ENCODE assay signal across 31 mouse cellular contexts in the genomic region with DNA sequence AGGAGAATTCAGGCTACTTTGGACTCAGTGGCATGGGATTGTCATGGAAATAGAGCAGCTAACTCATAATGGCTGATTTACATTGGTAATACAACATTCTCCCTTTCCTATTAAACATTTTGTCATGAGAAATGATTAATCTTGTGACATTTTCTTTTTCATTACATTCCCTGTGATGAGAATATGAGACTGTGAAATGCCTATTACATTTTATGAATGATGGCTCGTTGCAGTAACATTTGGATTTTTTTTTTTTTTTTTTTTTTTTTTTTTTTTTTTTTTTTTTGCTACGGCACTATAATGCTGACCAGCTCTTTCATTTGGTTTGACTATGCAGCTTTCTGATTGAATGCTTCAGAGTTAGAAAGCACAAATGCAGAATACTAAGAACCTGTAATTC.
"Had no signal": no experiment of that assay in that cellular context is flagged by ENCODE, and none has a peak within 500 bp of the region (broad histone marks: within the 10 kb centered on the region; RNA-seq: fewer than 3 reads in every experiment).

No protein-coding gene starts in this region.

- H3K4me1 ChIP-seq: limb, embryonic 10.5 days; limb, embryonic 12.5 days; limb, embryonic 13.5 days; limb, embryonic 15.5 days; liver, embryonic 12.5 days; liver, embryonic 13.5 days; liver, embryonic 15.5 days; lung, embryonic 15.5 days; megakaryocyte, embryonic 14.5 days; midbrain, embryonic 10.5 days; midbrain, embryonic 12.5 days; midbrain, embryonic 13.5 days; midbrain, embryonic 15.5 days; neural tube, embryonic 12.5 days had no signal

- H3K27me3 ChIP-seq: limb, embryonic 12.5 days; limb, embryonic 13.5 days; limb, embryonic 15.5 days; liver, embryonic 12.5 days; liver, embryonic 13.5 days; liver, embryonic 15.5 days; lung, embryonic 15.5 days; megakaryocyte, embryonic 14.5 days; midbrain, embryonic 12.5 days; midbrain, embryonic 13.5 days; midbrain, embryonic 15.5 days; neural tube, embryonic 12.5 days had no signal

- H3K9ac ChIP-seq: limb, embryonic 12.5 days; limb, embryonic 13.5 days; limb, embryonic 15.5 days; liver, embryonic 12.5 days; liver, embryonic 13.5 days; liver, embryonic 14.5 days; liver, embryonic 15.5 days; liver, postnatal 0 days; lung, embryonic 14.5 days; lung, embryonic 15.5 days; midbrain, embryonic 12.5 days; midbrain, embryonic 13.5 days; midbrain, embryonic 15.5 days; neural tube, embryonic 12.5 days had no signal

- H3K9me3 ChIP-seq: limb, embryonic 10.5 days; limb, embryonic 12.5 days; limb, embryonic 13.5 days; limb, embryonic 15.5 days; liver, embryonic 12.5 days; liver, embryonic 13.5 days; liver, embryonic 15.5 days; lung, embryonic 15.5 days; midbrain, embryonic 10.5 days; midbrain, embryonic 12.5 days; midbrain, embryonic 13.5 days; midbrain, embryonic 15.5 days; neural tube, embryonic 12.5 days had no signal

- H3K36me3 ChIP-seq: limb, embryonic 10.5 days; limb, embryonic 12.5 days; limb, embryonic 13.5 days; limb, embryonic 15.5 days; liver, embryonic 12.5 days; liver, embryonic 13.5 days; liver, embryonic 15.5 days; lung, embryonic 15.5 days; midbrain, embryonic 10.5 days; midbrain, embryonic 12.5 days; midbrain, embryonic 13.5 days; midbrain, embryonic 15.5 days; neural tube, embryonic 12.5 days had no signal

- ATAC-seq: liver, embryonic 12.5 days; liver, postnatal 0 days; lung, postnatal 0 days; midbrain, embryonic 13.5 days; midbrain, embryonic 15.5 days; midbrain, embryonic 16.5 days had no signal

- H3K27ac ChIP-seq: limb, embryonic 10.5 days; limb, embryonic 12.5 days; limb, embryonic 13.5 days; limb, embryonic 15.5 days; liver, embryonic 12.5 days; liver, embryonic 13.5 days; liver, embryonic 14.5 days; liver, embryonic 15.5 days; lung, embryonic 15.5 days; macrophage; midbrain, embryonic 10.5 days; midbrain, embryonic 12.5 days; midbrain, embryonic 13.5 days; midbrain, embryonic 15.5 days; neural tube, embryonic 12.5 days had no signal

- H3K4me2 ChIP-seq: limb, embryonic 12.5 days; limb, embryonic 13.5 days; limb, embryonic 15.5 days; liver, embryonic 11.5 days; liver, embryonic 12.5 days; liver, embryonic 13.5 days; liver, embryonic 15.5 days; lung, embryonic 14.5 days; lung, embryonic 15.5 days; midbrain, embryonic 11.5 days; midbrain, embryonic 12.5 days; midbrain, embryonic 13.5 days; midbrain, embryonic 15.5 days; neural tube, embryonic 12.5 days had no signal

- H3K4me3 ChIP-seq: limb, embryonic 10.5 days; limb, embryonic 12.5 days; limb, embryonic 13.5 days; limb, embryonic 15.5 days; liver, embryonic 12.5 days; liver, embryonic 13.5 days; liver, embryonic 15.5 days; lung, embryonic 15.5 days; megakaryocyte, embryonic 14.5 days; midbrain, embryonic 10.5 days; midbrain, embryonic 12.5 days; midbrain, embryonic 13.5 days; midbrain, embryonic 15.5 days; myocyte; neural tube, embryonic 12.5 days had no signal

- DNase-seq: left cerebral cortex, postnatal 4 days; liver, embryonic 13.5 days; liver, postnatal 0 days; lung, adult 18-20 months; lung, adult 2 months; lung, postnatal 10 days; lung, postnatal 14 days; lung, postnatal 36 days; lung, postnatal 4 days; midbrain, embryonic 14.5 days had no signal
